Mouse (Mus musculus) MEL (cell line): ENCODE data around the gene Ankrd24. TPM values are rescaled to one million over a fixed set of nuclear protein-coding genes. Genes with fewer than 3 reads are reported as not detected.

Source experiments
- DNase-seq: peaks from one replicate; pipeline ENCODE4 v3.0.0; 2011; ENCODE audit warnings: low read depth, low spot score
- H3K27ac ChIP-seq: 2 replicates; pipeline ENCODE4 v1.5.1; 2012; ENCODE audit warnings: low read depth, mild to moderate bottlenecking, control low read depth, low read length, moderate library complexity; ENCODE audit not compliant: control insufficient read depth
- H3K27me3 ChIP-seq, 2 experiments: fragments of 150-350 bp in 1 of 2; sonication (generic) in 1 of 2; 2 replicates each; pipeline ENCODE4 v1.6.1; 2012; ENCODE audit warnings: low read length in 2 of 2, mild to moderate bottlenecking in 2 of 2, improper control_type of control experiment in 1 of 2, moderate library complexity in 1 of 2; ENCODE audit not compliant: insufficient read depth in 2 of 2, control insufficient read depth in 1 of 2
- H3K36me3 ChIP-seq, 2 experiments: 2 replicates each; pipeline ENCODE4 v1.6.1; 2012 to 2014; ENCODE audit warnings: low read length in 2 of 2, improper control_type of control experiment in 1 of 2, inconsistent platforms in 1 of 2, mild to moderate bottlenecking in 1 of 2; ENCODE audit not compliant: insufficient read depth in 2 of 2, control insufficient read depth in 1 of 2
- H3K4me1 ChIP-seq, 2 experiments: fragments of 150-350 bp in 1 of 2; sonication (generic) in 1 of 2; 2 replicates each; pipeline ENCODE4 v1.6.1; 2012; ENCODE audit warnings: low read length in 2 of 2, improper control_type of control experiment in 1 of 2, mild to moderate bottlenecking in 1 of 2; ENCODE audit not compliant: insufficient read depth in 2 of 2, control insufficient read depth in 1 of 2
- H3K4me3 ChIP-seq, 2 experiments: fragments of 150-350 bp in 1 of 2; sonication (generic) in 1 of 2; 2 replicates each; pipeline ENCODE4 v1.5.1; 2012; ENCODE audit warnings: low read depth in 2 of 2, low read length in 2 of 2, mild to moderate bottlenecking in 2 of 2, moderate library complexity in 2 of 2, control low read depth in 1 of 2, improper control_type of control experiment in 1 of 2; ENCODE audit not compliant: control insufficient read depth in 1 of 2, insufficient read depth in 1 of 2
- H3K79me2 ChIP-seq: 2 replicates; pipeline ENCODE4 v1.6.1; 2012; ENCODE audit warnings: mild to moderate bottlenecking, low read length, moderate library complexity; ENCODE audit not compliant: control insufficient read depth, poor library complexity, insufficient read depth
- H3K9ac ChIP-seq: 2 replicates; pipeline ENCODE4 v1.6.1; 2012; ENCODE audit warnings: low read depth, mild to moderate bottlenecking, control low read depth, low read length, moderate library complexity; ENCODE audit not compliant: control insufficient read depth, poor library complexity, severe bottlenecking
- H3K9me3 ChIP-seq: fragments of 150-350 bp; sonication (generic); replicated peaks from 2 replicates; pipeline ENCODE4 v1.6.1; 2012; ENCODE audit warnings: mild to moderate bottlenecking, low read length, improper control_type of control experiment, moderate library complexity; ENCODE audit not compliant: insufficient read depth
- BHLHE40 ChIP-seq: IDR thresholded peaks from 2 replicates; pipeline ENCODE4 v1.6.1; 2012; ENCODE audit warnings: low read depth, mild to moderate bottlenecking, inconsistent platforms, low read length, improper control_type of control experiment, borderline replicate concordance
- CTCF ChIP-seq, 3 experiments: IDR thresholded peaks in 2 of 3; conservative IDR thresholded peaks in 1 of 3; 2 replicates each; pipeline ENCODE4 v1.5.1; 2011 to 2012; ENCODE audit warnings: low read length in 3 of 3, low read depth in 2 of 3, mild to moderate bottlenecking in 2 of 3, improper control_type of control experiment in 1 of 3, inconsistent platforms in 1 of 3, mixed read lengths in 1 of 3, moderate library complexity in 1 of 3; ENCODE audit not compliant: control insufficient read depth in 1 of 3, insufficient read depth in 1 of 3, poor library complexity in 1 of 3, severe bottlenecking in 1 of 3
- E2F4 ChIP-seq: IDR thresholded peaks from 2 replicates; pipeline ENCODE4 v1.6.1; 2011; ENCODE audit warnings: low read depth, low read length, improper control_type of control experiment, borderline replicate concordance
- HCFC1 ChIP-seq: IDR thresholded peaks from 2 replicates; pipeline ENCODE4 v1.6.1; 2012; ENCODE audit warnings: low read depth, mild to moderate bottlenecking, inconsistent platforms, low read length, improper control_type of control experiment, moderate library complexity
- MXI1 ChIP-seq: IDR thresholded peaks from 2 replicates; pipeline ENCODE4 v1.6.1; 2011; ENCODE audit warnings: mild to moderate bottlenecking, low read depth, low read length, improper control_type of control experiment
- MYC ChIP-seq: IDR thresholded peaks from 2 replicates; pipeline ENCODE4 v1.6.1; 2011; ENCODE audit warnings: low read depth, mild to moderate bottlenecking, low read length, improper control_type of control experiment, moderate library complexity
- NELFE ChIP-seq: IDR thresholded peaks from 2 replicates; pipeline ENCODE4 v1.6.1; 2011; ENCODE audit warnings: low read depth, low read length, improper control_type of control experiment
- NRF1 ChIP-seq: IDR thresholded peaks from 2 replicates; pipeline ENCODE4 v1.6.1; 2014; ENCODE audit warnings: low read depth, mild to moderate bottlenecking, inconsistent platforms, low read length, improper control_type of control experiment, moderate library complexity; ENCODE audit not compliant: poor library complexity, insufficient read depth, severe bottlenecking
- POLR2AphosphoS5 ChIP-seq: IDR thresholded peaks from 2 replicates; pipeline ENCODE4 v1.6.1; 2012; ENCODE audit warnings: low read depth, borderline replicate concordance, mild to moderate bottlenecking, inconsistent platforms, low read length, moderate library complexity, mixed read lengths
- SMC3 ChIP-seq: IDR thresholded peaks from 2 replicates; pipeline ENCODE4 v1.6.1; 2011; ENCODE audit warnings: low read depth, low read length, improper control_type of control experiment
- UBTF ChIP-seq: IDR thresholded peaks from 2 replicates; pipeline ENCODE4 v1.6.1; 2012; ENCODE audit warnings: low read depth, mild to moderate bottlenecking, inconsistent platforms, low read length, improper control_type of control experiment, moderate library complexity, borderline replicate concordance; ENCODE audit not compliant: insufficient read depth
- USF1 ChIP-seq: IDR thresholded peaks from 2 replicates; pipeline ENCODE4 v1.6.1; 2014; ENCODE audit warnings: low read depth, mild to moderate bottlenecking, inconsistent platforms, low read length, improper control_type of control experiment, moderate library complexity
- ZKSCAN1 ChIP-seq: IDR thresholded peaks from 2 replicates; pipeline ENCODE4 v1.6.1; 2012; ENCODE audit warnings: low read depth, mild to moderate bottlenecking, inconsistent platforms, low read length, improper control_type of control experiment, moderate library complexity
- ZNF384 ChIP-seq: IDR thresholded peaks from 2 replicates; pipeline ENCODE4 v1.6.1; 2012; ENCODE audit warnings: low read depth, mild to moderate bottlenecking, inconsistent platforms, low read length, improper control_type of control experiment
- polyA plus RNA-seq, 2 experiments: library from polyadenylated mRNA; stranded (reverse) in 1 of 2; unstranded in 1 of 2; fragments of >175 nt in 1 of 2; fragments of >200 nt in 1 of 2; gene quantifications; 2 replicates each; pipeline versions ENCODE4 v1.2.1 to v1.2.4; 2012; ENCODE audit warnings: low replicate concordance in 2 of 2, low read depth in 1 of 2; ENCODE audit not compliant: insufficient read length in 2 of 2, insufficient read depth in 1 of 2, missing spikeins in 1 of 2
- total RNA-seq: library from RNA; depleted of rRNA; stranded (reverse); fragments of 300-350 nt; gene quantifications from 2 replicates; pipeline ENCODE4 v1.2.3, GENCODE M21; 2012

Gene Ankrd24
- total and polyA plus RNA-seq, 3 experiments, result 4.5 to 14.6 TPM; not detected in 1

DNA sequence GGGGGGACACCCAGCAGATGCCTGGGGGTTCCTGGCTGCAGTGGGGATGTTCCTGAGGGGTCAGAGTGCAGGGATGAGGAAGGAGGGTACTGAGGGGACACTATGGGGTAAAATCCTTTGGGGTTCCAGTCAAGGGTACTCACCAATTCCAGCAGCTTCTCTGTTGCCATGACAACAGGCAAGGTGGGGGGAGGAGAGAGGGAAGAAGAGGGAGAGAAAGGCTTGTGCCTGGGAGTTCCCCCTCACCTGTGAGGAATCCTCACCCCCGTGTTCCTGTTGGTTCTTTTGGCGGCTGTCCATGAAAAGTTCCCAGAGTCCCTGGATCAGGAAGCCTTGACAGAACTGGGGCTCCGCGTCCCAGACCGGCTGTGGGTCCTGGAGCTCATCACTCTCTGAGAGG is 32.7 kb upstream of the Ankrd24 start:
- H3K4me1 ChIP-seq, result peaks cover 5% of the 10 kb centered on the region in 2 experiments
- H3K79me2 ChIP-seq, result no peaks in the 10 kb centered on the region; the same call in 1 of the 2 replicates
- no peak overlapping the region for H3K27ac ChIP-seq
- H3K36me3 ChIP-seq, result no peaks in the 10 kb centered on the region; a peak in 1 of 4 replicates
- H3K4me3 ChIP-seq, result no peak overlapping the region
- no peaks in the 10 kb centered on the region for H3K27me3 ChIP-seq
- no peaks in the 10 kb centered on the region for H3K9me3 ChIP-seq
- DNase-seq, result no peak
- TF ChIP-seq NELFE (no peak), POLR2AphosphoS5 (no peak), MYC (no peak), USF1 (no peak), NRF1 (no peak), UBTF (no peak), ZKSCAN1 (no peak), E2F4 (no peak)
- TF ChIP-seq, all 39 proteins: peak for 0
- no peak overlapping the region for H3K9ac ChIP-seq

DNA sequence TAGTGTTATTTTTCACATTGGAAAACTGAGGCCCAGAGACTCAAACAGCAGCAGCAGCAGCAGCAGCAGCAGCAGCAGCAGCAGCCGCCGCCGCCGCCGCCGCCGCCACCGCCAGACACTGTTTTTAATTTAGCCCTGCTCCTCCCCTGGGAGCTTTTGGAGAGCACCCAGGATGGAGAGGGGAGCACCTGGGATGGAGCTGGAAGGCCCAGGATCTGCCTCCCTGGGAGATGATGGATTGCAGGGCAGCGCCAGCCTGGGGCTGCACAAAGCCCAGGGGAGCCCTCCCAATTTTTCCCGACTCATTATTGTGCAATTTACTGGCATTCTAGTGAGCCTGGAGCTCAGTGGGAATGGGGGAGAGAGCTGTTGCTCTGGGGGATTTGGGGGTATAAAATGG is 31.7 kb upstream of the Ankrd24 start:
- H3K79me2 ChIP-seq, result no peaks in the 10 kb centered on the region; the same call in 1 of the 2 replicates
- no peaks in the 10 kb centered on the region for H3K9me3 ChIP-seq
- no peaks in the 10 kb centered on the region for H3K27me3 ChIP-seq
- TF ChIP-seq CTCF (IDR thresholded peaks at IDR 0.05 in 2 of 3, conservative IDR thresholded peaks at IDR 0.05 in 1 of 3; ENCODE audit: control insufficient read depth in 1 of 3, insufficient read depth in 1 of 3, low read depth in 2 of 3, low read length in 3 of 3, poor library complexity in 1 of 3, severe bottlenecking in 1 of 3) (no peak), BHLHE40 (no peak), ZNF384 (no peak), SMC3 (no peak), MXI1 (no peak)
- H3K4me3 ChIP-seq, result no peak overlapping the region
- H3K9ac ChIP-seq, result no peak overlapping the region
- no peak overlapping the region for H3K27ac ChIP-seq
- peaks cover 5 to 10% of the 10 kb centered on the region in 2 experiments for H3K4me1 ChIP-seq
- peaks cover 0 to 2% of the 10 kb centered on the region in 2 experiments; a peak in 1 of 4 replicates for H3K36me3 ChIP-seq
- no peak for DNase-seq

DNA sequence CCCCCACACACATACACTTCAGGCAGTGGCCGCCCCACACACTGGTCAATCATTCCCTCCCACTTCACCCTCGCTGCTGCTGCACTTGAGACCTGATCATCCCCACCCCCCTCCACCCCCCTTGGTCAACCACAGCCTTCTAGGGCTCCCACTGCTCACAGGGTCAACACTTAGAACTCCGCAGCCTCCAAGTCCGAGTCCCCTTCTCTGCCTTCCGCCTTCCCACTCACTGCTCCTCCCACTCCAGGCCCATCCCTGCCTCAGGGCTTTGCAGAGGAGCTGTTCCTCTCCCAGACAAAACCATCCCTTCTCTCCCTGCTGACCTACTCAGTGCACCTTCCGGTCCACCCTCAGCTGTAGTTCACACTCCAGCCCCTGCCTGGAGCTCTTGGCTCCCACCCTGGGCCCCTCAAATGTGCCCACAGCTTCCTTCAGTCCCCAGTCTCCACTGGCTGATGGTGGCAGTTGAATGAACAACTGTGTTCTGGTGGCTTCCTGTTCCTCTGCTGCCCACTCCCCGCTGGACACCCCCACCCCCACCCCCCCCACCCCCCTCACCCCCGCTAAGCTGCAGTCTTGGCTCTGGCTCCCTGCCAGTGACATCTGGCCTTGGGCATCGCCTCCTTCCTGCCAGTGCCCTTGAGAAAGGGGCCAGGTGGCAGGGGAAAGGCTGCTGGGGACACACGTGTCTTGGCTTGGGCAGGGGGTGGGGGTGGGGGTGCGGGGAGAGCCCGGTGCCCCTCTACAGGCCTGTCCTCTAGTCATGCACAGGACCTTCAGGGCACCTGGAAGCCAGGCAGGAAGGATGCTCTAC is 31.0 kb upstream of the Ankrd24 start:
- no peak for DNase-seq
- Histone ChIP-seq H3K27ac (no peak overlapping the region), H3K79me2 (no peaks in the 10 kb centered on the region; the same call in 1 of the 2 replicates), H3K4me1 (peaks cover 5 to 11% of the 10 kb centered on the region in 2 experiments), H3K36me3 (peaks cover 0 to 3% of the 10 kb centered on the region in 2 experiments; a peak in 1 of 4 replicates), H3K9ac (no peak overlapping the region), H3K4me3 (no peak overlapping the region), H3K9me3 (no peaks in the 10 kb centered on the region), H3K27me3 (no peaks in the 10 kb centered on the region)
- no peak for TF ChIP-seq HCFC1
